Comparison of ENCODE assay signal across 10 mouse cellular contexts in the genomic region with DNA sequence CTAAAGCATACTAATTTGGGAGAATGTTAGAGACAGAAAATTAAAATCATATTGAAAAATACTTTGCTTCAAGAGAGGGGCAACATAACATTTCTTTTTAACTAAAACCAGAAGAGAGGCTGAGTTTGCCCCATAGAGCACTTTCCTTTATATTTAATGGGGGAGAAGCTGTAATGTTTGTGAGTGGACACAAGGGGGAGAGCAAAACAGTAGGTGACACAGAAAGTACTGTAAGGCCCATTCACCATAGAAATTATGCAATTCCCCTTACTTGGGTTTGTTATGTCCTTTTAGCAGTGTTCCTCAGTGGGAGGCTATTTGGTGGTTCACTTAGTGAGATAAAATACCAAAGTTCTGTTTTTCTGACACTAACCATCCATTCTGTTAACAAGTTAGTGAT. TPM values are rescaled to one million over a fixed set of nuclear protein-coding genes. Genes with fewer than 3 reads are reported as not detected.
DNase-seq lines count a peak whose midpoint lies in the region; ATAC-seq lines count a peak whose summit lies in the region.
"Had no signal": no experiment of that assay in that cellular context is flagged by ENCODE, and none has a peak within 500 bp of the region (broad histone marks: within the 10 kb centered on the region; RNA-seq: fewer than 3 reads in every experiment).

No protein-coding gene starts in this region.

- 0 out of 2 replicates have a peak, but pooled peaks have one; percentile 49 for ATAC-seq in midbrain, embryonic 12.5 days (ENCODE audit: low FRiP score, low read depth)
- ATAC-seq in midbrain, embryonic 16.5 days: no peak

- no peak overlapping the region for H3K4me3 ChIP-seq in heart, embryonic 10.5 days
- no peak overlapping the region for H3K4me3 ChIP-seq in midbrain, embryonic 12.5 days
- H3K4me3 ChIP-seq in midbrain, embryonic 16.5 days (ENCODE audit: low read depth, low read length): no peak overlapping the region

- no peaks in the 10 kb centered on the region for H3K4me1 ChIP-seq in heart, embryonic 10.5 days
- H3K4me1 ChIP-seq in midbrain, embryonic 12.5 days: no peaks in the 10 kb centered on the region
- H3K4me1 ChIP-seq in midbrain, embryonic 16.5 days (ENCODE audit: control insufficient read depth, insufficient read depth, low read length): no peaks in the 10 kb centered on the region

- no peaks in the 10 kb centered on the region for H3K36me3 ChIP-seq in heart, embryonic 10.5 days
- no peaks in the 10 kb centered on the region for H3K36me3 ChIP-seq in midbrain, embryonic 12.5 days
- H3K36me3 ChIP-seq in midbrain, embryonic 16.5 days (ENCODE audit: control insufficient read depth, insufficient read depth, low read length): no peaks in the 10 kb centered on the region

- H3K9ac ChIP-seq in midbrain, embryonic 12.5 days (replicated peaks): no peak overlapping the region
- no peak overlapping the region for H3K9ac ChIP-seq in midbrain, embryonic 16.5 days (ENCODE audit: low read depth, low read length)

- no peaks in the 10 kb centered on the region for H3K27me3 ChIP-seq in heart, embryonic 10.5 days (ENCODE audit: insufficient read depth, poor library complexity, severe bottlenecking)
- no peaks in the 10 kb centered on the region for H3K27me3 ChIP-seq in midbrain, embryonic 12.5 days
- H3K27me3 ChIP-seq in midbrain, embryonic 16.5 days (ENCODE audit: control insufficient read depth, insufficient read depth, low read depth, low read length): no peaks in the 10 kb centered on the region

- H3K9me3 ChIP-seq in heart, embryonic 10.5 days: no peaks in the 10 kb centered on the region
- H3K9me3 ChIP-seq in midbrain, embryonic 12.5 days: no peaks in the 10 kb centered on the region
- no peaks in the 10 kb centered on the region for H3K9me3 ChIP-seq in midbrain, embryonic 16.5 days (replicated peaks; ENCODE audit: control insufficient read depth, low read length, poor library complexity, severe bottlenecking)

- DNase-seq in heart, adult 8-10 months (ENCODE audit: low spot score): peak; percentile 6
- no peak for DNase-seq in heart, embryonic 10.5 days (ENCODE audit: low spot score)
- DNase-seq in brain, adult 2 months (ENCODE audit: low read depth, low spot score): peak; percentile 51
- peak; percentile 33 for DNase-seq in retina, postnatal 1 day
- DNase-seq in gastrocnemius, postnatal 4 days (ENCODE audit: low spot score in 2 of 2): no peak
- DNase-seq: adrenal gland, postnatal 10 days had no signal

- H3K4me2 ChIP-seq in midbrain, embryonic 12.5 days (replicated peaks): no peak overlapping the region
- no peak overlapping the region for H3K4me2 ChIP-seq in midbrain, embryonic 16.5 days (ENCODE audit: low read length)

- H3K27ac ChIP-seq in heart, embryonic 10.5 days: no peak overlapping the region
- no peak overlapping the region for H3K27ac ChIP-seq in midbrain, embryonic 12.5 days (replicated peaks)
- no peak overlapping the region for H3K27ac ChIP-seq in midbrain, embryonic 16.5 days (ENCODE audit: low read length)

RNA-seq across cellular contexts. Expression of a gene that starts 14.7 kb away (rescaled TPM):
- not detected for total RNA-seq in heart, adult 8-10 months (2022)
- polyA plus RNA-seq in heart, embryonic 10.5 days (2016; fragmentation: Nextera tagmentation; extraction: Ambion mirVana): not detected in 2 replicates
- polyA plus RNA-seq in midbrain, embryonic 12.5 days (2016; fragmentation: Nextera tagmentation; extraction: Ambion mirVana): not detected in 2 replicates
- polyA plus RNA-seq in midbrain, embryonic 16.5 days (2015; fragmentation: Nextera tagmentation; extraction: Ambion mirVana): not detected in 2 replicates
- total RNA-seq in gastrocnemius, postnatal 4 days (2021): not detected
- total RNA-seq: adrenal gland, postnatal 10 days; layer of hippocampus, postnatal 14 days had no signal
- polyA plus RNA-seq: stomach, embryonic 16.5 days had no signal

RNA-seq across cellular contexts. Expression of a gene that starts 32.8 kb away (rescaled TPM):
- total RNA-seq in heart, adult 8-10 months (2022): 1 to 10 TPM; 3.1 to 4.0 (median 3.4) TPM
- polyA plus RNA-seq in heart, embryonic 10.5 days (2016; fragmentation: Nextera tagmentation; extraction: Ambion mirVana): 3.6 and 3.9 TPM in 2 replicates
- 3.2 TPM in 2 replicates for polyA plus RNA-seq in midbrain, embryonic 12.5 days (2016; fragmentation: Nextera tagmentation; extraction: Ambion mirVana)
- polyA plus RNA-seq in midbrain, embryonic 16.5 days (2015; fragmentation: Nextera tagmentation; extraction: Ambion mirVana): 1.8 and 2.2 TPM in 2 replicates
- 10 to 100 TPM; 11.7 to 12.3 TPM for total RNA-seq in gastrocnemius, postnatal 4 days (2021)

Comparison
In these comparisons a context has a peak if more than half of its experiments do, and no peak if none do; other contexts are left out.
1. DNase-seq: peak in heart, adult 8-10 months (single experiment), brain, adult 2 months (single experiment) and retina, postnatal 1 day (single experiment); none in heart, embryonic 10.5 days (single experiment) and gastrocnemius, postnatal 4 days (0 of 2).